Mouse (Mus musculus) liver, embryonic 14.5 days (tissue): ENCODE measurements around the gene Ewsr1. TPM values are rescaled to one million over a fixed set of nuclear protein-coding genes. Genes with fewer than 3 reads are reported as not detected.
A peak's percentile ranks its signal among the peaks of the same experiment; 100 is the strongest.

Experiments used
- ATAC-seq: fragments of 200-750 bp; cut with Nextera tagmentation; 2 replicates; pipeline ENCODE4 v1.8.0; 2017; ENCODE audit warnings: moderate number of reproducible peaks, mild to moderate bottlenecking, moderate library complexity; ENCODE audit not compliant: insufficient read depth
- DNase-seq, 3 experiments: peaks; one replicate each; pipeline ENCODE4 v3.0.0-alpha.2; 2012 to 2013; ENCODE audit warnings: low read depth in 3 of 3, low spot score in 3 of 3
- H3K27ac ChIP-seq: fragments of 300-500 bp; sonication (generic); 2 replicates; pipeline ENCODE4 v1.5.1; 2014; ENCODE audit warnings: moderate library complexity, mild to moderate bottlenecking, control low read depth, inconsistent platforms
- H3K27me3 ChIP-seq: fragments of 300-500 bp; sonication (generic); 2 replicates; pipeline ENCODE4 v1.6.1; 2014; ENCODE audit warnings: mild to moderate bottlenecking, low read length, moderate library complexity; ENCODE audit not compliant: control insufficient read depth, insufficient read depth
- H3K36me3 ChIP-seq: fragments of 300-500 bp; sonication (generic); replicated peaks from 2 replicates; pipeline ENCODE4 v1.6.1; 2014; ENCODE audit warnings: low read depth; ENCODE audit not compliant: control insufficient read depth, insufficient read depth
- H3K4me1 ChIP-seq, 2 experiments: fragments of 200-500 bp in 1 of 2; fragments of 300-500 bp in 1 of 2; sonication (generic) in 1 of 2; replicated peaks; 2 replicates each; pipeline ENCODE4 v1.6.1; 2012 to 2014; ENCODE audit warnings: antibody characterized with exemption in 1 of 2, inconsistent platforms in 1 of 2, low read length in 1 of 2; ENCODE audit not compliant: control insufficient read depth in 2 of 2, insufficient read depth in 2 of 2
- H3K4me2 ChIP-seq: fragments of 300-500 bp; sonication (generic); 2 replicates; pipeline ENCODE4 v1.6.1; 2014; ENCODE audit warnings: low read depth, mild to moderate bottlenecking, control low read depth, moderate library complexity
- H3K4me3 ChIP-seq, 2 experiments: fragments of 200-500 bp in 1 of 2; fragments of 300-500 bp in 1 of 2; sonication (generic) in 1 of 2; 2 replicates each; pipeline ENCODE4 v1.5.1; 2012 to 2014; ENCODE audit warnings: low read depth in 2 of 2, low read length in 2 of 2, mild to moderate bottlenecking in 2 of 2, control low read depth in 1 of 2, inconsistent platforms in 1 of 2, moderate library complexity in 1 of 2; ENCODE audit not compliant: insufficient read depth in 1 of 2
- H3K9ac ChIP-seq: fragments of 300-500 bp; sonication (generic); replicated peaks from 2 replicates; pipeline ENCODE4 v1.6.1; 2014; ENCODE audit warnings: mild to moderate bottlenecking, control low read depth, moderate library complexity
- H3K9me3 ChIP-seq: fragments of 300-500 bp; sonication (generic); 2 replicates; pipeline ENCODE4 v1.6.1; 2016; ENCODE audit warnings: low read length, mixed read lengths; ENCODE audit not compliant: control insufficient read depth
- CTCF ChIP-seq: IDR thresholded peaks from 2 replicates; pipeline ENCODE4 v1.5.1; 2016; ENCODE audit warnings: antibody characterized with exemption, low read depth, control low read depth
- EP300 ChIP-seq: IDR thresholded peaks from 2 replicates; pipeline ENCODE4 v1.6.1; 2016; ENCODE audit warnings: antibody characterized with exemption, low read depth
- WGBS: fragments of 180-500 bp; shearing (Covaris S2); extraction: QIAGEN DNeasy Blood & Tissue Kit; methylation state at CpG from one replicate; pipeline ENCODE4 v1.1.7; 2014; ENCODE audit not compliant: insufficient replicate concordance; 5-methylcytosine and 5-hydroxymethylcytosine counted together
- polyA plus RNA-seq, 2 experiments: library from polyadenylated mRNA; depleted of rRNA in 1 of 2; stranded (reverse) in 1 of 2; unstranded in 1 of 2; fragments of >200 nt; fragmentation: Nextera tagmentation in 1 of 2; extraction: Ambion mirVana in 1 of 2; gene quantifications; 2 replicates each; pipeline versions ENCODE4 v1.2.1 to v1.2.3; 2012 to 2014

Ewsr1 gene
- polyA plus RNA-seq, 2 experiments, result 113 to 220 TPM

- ATAC-seq (peak; percentile 62), DNase-seq (peak; percentile 71 to 79 (median 74))
- H3K9ac ChIP-seq, result peak overlapping the region; percentile 93
- H3K4me3 ChIP-seq, result peak overlapping the region; percentile 71 to 90
- WGBS, result under 1% methylated on average over 31 of the region's 31 CpGs
- peak overlapping the region; percentile 85 for H3K27ac ChIP-seq
- peaks cover 6% of the 10 kb centered on the region for H3K36me3 ChIP-seq
- no peaks in the 10 kb centered on the region for H3K27me3 ChIP-seq
- H3K4me2 ChIP-seq, result peak overlapping the region; percentile 93
- peaks cover 11 to 24% of the 10 kb centered on the region in 2 experiments for H3K4me1 ChIP-seq
- TF ChIP-seq CTCF, result no peak
- no peak for TF ChIP-seq EP300
- H3K9me3 ChIP-seq, result no peaks in the 10 kb centered on the region
Measured at GRCm38 (mm10) chr11:5099576-5100183, 614 bp upstream of the Ewsr1 start.

- Histone ChIP-seq H3K9ac (peak overlapping the region; percentile 93), H3K4me2 (peak overlapping the region; percentile 84), H3K4me1 (peaks cover 11 to 24% of the 10 kb centered on the region in 2 experiments), H3K36me3 (peaks cover 9% of the 10 kb centered on the region), H3K27ac (peak overlapping the region; percentile 85), H3K27me3 (no peaks in the 10 kb centered on the region), H3K4me3 (peak overlapping the region; percentile 71 to 90), H3K9me3 (no peaks in the 10 kb centered on the region)
- TF ChIP-seq EP300 (no peak), CTCF (no peak)
- peak; percentile 2; the same call in 1 of the 2 replicates for ATAC-seq
- DNase-seq, result peak; percentile 43 to 60 (median 55)
- WGBS, result under 1% methylated on average over 44 of the region's 44 CpGs
Measured at GRCm38 (mm10) chr11:5098035-5098735, 881 bp downstream of the Ewsr1 start.

GRCm38 (mm10) chr11:5096480-5097020, 2.5 kb downstream of the Ewsr1 start:
- no peaks in the 10 kb centered on the region for H3K27me3 ChIP-seq
- WGBS, result 39% methylated on average over 8 of the region's 8 CpGs
- peaks cover 8 to 15% of the 10 kb centered on the region in 2 experiments for H3K4me1 ChIP-seq
- no peak for TF ChIP-seq CTCF
- TF ChIP-seq EP300, result no peak
- H3K27ac ChIP-seq, result peak overlapping the region; percentile 2; the same call in 1 of the 2 replicates
- peak overlapping the region; percentile 71 to 90; a peak in 3 of 4 replicates for H3K4me3 ChIP-seq
- peak overlapping the region; percentile 84 for H3K4me2 ChIP-seq
- ATAC-seq, result no peak
- H3K36me3 ChIP-seq, result peaks cover 18% of the 10 kb centered on the region
- DNase-seq, result no peak
- no peaks in the 10 kb centered on the region for H3K9me3 ChIP-seq
- peak overlapping the region; percentile 93 for H3K9ac ChIP-seq

DNA sequence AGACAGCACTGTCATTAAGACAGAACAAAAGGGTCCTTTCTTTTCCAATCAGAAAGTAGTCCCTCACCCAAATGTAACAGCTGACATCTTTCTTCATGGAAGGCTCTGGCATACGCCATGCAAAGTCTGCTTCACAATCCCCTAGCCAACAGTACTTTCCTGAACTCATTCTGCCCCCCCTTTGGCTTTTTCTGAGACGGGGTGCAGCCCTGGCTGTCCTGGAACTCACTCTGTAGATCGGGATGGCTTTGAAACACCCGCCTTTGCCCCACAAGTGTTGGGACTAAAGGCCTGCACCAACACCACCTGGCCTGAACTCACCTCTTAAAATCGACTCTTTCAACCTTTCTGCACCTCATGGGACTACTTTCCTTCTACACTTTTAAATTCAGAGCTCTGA, 3.2 kb downstream of the Ewsr1 start:
- Histone ChIP-seq H3K9me3 (no peaks in the 10 kb centered on the region), H3K36me3 (peaks cover 23% of the 10 kb centered on the region)

GRCm38 (mm10) chr11:5091706-5092105, 7.4 kb downstream of the Ewsr1 start:
- 51% methylated on average over 2 of the region's 2 CpGs for WGBS
- ATAC-seq (no peak), DNase-seq (no peak)
- no peak overlapping the region for H3K27ac ChIP-seq
- no peak overlapping the region for H3K4me2 ChIP-seq
- H3K4me3 ChIP-seq, result no peak overlapping the region
- H3K36me3 ChIP-seq, result peaks cover 61% of the 10 kb centered on the region
- H3K27me3 ChIP-seq, result no peaks in the 10 kb centered on the region
- peak; percentile 50 for TF ChIP-seq CTCF
- no peak for TF ChIP-seq EP300
- peaks cover 6% of the 10 kb centered on the region in 2 experiments; a peak in 3 of 4 replicates for H3K4me1 ChIP-seq
- no peak overlapping the region for H3K9ac ChIP-seq
- no peaks in the 10 kb centered on the region for H3K9me3 ChIP-seq

More for the DNA sequence above, 3.2 kb downstream of the Ewsr1 start:
- TF ChIP-seq CTCF (no peak), EP300 (no peak)
- peak overlapping the region; percentile 84 for H3K4me2 ChIP-seq
- no peaks in the 10 kb centered on the region for H3K27me3 ChIP-seq
- H3K27ac ChIP-seq, result no peak overlapping the region
- H3K4me1 ChIP-seq, result peaks cover 8 to 14% of the 10 kb centered on the region in 2 experiments
- DNase-seq (no peak), ATAC-seq (no peak)
- H3K9ac ChIP-seq, result no peak overlapping the region
- 73% methylated on average over 5 of the region's 5 CpGs for WGBS
- H3K4me3 ChIP-seq, result peak overlapping the region in 1 of 2 experiments; percentile 90; a peak in 1 of 4 replicates
